Mouse (Mus musculus): ENCODE data around the gene Son.

The Son gene

GRCm38 (mm10) chr16:91685526-91685925 lies 38.2 kb downstream of the Son start:
- intact Hi-C loops (cut with DNase I) = no loop called here

DNA sequence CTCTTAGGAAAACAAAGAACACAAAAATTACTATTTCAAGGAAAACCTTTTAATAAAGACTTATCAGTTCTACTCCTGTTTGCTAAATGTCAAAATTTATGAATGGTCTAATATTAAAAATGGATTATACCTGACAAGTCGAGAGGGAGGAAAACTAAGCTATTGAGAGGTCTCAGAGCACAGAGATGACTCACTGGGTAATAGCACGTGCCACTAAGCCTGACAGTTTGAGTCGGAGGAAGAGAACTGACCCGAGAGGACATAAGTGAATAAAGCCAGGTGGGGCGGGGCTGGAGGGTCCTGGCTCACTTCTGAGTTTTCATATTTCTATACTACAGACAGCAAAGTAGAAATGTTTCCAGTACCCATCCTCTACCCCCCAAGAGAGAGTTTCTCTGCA lies 39.1 kb downstream of the Son start:
- intact Hi-C loops (cut with DNase I) = no loop called here

GRCm38 (mm10) chr16:91688023-91688618 lies 40.8 kb downstream of the Son start:
- intact Hi-C loops (cut with DNase I) = no loop called here

DNA sequence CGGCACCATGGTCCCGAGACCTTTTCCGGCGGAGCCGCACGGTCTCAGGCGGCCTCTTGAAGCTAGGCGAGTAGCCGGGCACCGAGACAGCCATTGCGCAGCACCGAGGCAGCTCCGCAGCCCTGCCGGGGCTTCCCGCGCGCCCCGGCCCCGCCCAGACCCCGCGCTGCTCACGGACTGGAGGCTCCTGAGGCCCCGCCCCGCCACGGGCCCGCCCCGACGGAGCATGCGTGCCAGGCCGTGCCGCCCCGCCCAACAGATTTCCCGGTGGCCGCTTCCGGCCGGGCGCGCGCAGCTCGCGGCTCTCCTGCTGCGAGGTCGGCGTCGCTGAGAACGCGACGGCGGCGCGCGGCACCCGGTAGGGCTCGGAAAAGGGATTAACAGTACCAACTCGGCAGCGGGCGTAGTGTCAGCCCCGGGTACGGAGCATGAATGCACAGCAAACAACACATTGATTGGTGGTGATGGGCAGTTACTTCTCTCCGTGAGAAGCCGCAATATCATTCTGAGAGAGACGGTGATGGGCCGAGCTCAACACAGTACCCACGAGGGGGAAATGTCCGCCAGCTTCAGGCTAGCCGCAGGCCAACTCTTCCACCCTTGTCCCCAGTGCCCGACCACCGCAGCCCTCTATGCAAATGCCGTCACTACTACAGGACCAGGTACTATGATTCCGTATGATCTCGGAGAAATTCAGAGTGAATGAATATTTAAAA lies 41.5 kb downstream of the Son start, which contains the start of gene Donson:
TSS of gene Donson (minus strand) at position 152 of the 716 bp plus-strand sequence.
- intact Hi-C loops (cut with DNase I) = no loop called here

DNA sequence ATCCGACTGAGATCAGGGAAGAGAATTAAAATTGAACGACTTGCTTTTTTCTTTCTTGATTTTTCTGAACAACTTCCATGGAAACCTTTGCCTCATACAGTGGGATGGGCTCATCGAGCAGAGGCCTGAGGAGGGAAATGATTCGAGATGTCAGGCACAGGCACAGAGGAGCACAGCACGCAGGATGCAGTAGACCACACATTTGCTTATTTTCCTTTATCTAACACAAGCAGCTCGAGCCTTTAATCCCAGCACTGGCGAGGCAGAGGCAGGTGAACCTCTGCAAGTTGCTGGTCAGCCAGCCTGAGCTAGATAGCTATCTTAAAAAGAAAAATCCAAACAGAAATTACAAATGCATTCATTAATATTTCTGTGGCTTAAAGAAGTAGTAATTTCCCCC lies 42.5 kb downstream of the Son start:
- intact Hi-C loops (cut with DNase I) = loop anchor here (10.0 kb wide), 1 partner anchor 195 kb away; no protein-coding TSS in a partner anchor

DNA sequence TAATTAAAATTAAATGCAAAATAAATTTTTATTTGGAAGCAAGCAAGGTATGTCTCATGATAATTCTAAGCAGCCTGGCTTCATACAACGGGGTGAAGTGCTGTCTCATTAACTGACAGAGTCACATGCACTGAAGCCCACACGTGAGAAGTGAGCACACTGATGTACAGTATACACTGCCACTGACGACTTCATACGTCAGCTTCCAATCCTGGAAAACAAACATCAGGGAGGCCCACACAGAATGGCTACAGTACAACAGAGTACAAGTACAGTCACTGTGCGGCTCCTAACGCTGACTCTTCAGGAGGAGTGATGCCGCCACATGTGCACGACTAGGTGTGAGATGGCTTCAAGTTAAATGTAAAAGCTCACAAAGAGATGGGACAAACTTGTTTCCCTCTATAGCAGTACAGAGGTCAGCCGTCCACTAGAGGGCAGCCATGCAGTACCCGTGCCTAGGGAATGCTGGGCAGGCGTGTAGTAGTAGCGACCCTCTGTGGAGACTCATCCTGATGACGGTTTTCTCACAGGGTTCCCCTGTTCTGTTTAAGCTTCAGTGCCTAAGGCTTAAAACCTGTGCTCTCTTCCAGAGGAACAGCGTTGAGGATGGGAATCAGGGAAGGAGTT lies 47.3 kb downstream of the Son start:
- intact Hi-C loops (cut with DNase I) = loop anchor here (5.0 to 10.0 kb wide), 2 partner anchors 190 to 223 kb away; no protein-coding TSS in a partner anchor

DNA sequence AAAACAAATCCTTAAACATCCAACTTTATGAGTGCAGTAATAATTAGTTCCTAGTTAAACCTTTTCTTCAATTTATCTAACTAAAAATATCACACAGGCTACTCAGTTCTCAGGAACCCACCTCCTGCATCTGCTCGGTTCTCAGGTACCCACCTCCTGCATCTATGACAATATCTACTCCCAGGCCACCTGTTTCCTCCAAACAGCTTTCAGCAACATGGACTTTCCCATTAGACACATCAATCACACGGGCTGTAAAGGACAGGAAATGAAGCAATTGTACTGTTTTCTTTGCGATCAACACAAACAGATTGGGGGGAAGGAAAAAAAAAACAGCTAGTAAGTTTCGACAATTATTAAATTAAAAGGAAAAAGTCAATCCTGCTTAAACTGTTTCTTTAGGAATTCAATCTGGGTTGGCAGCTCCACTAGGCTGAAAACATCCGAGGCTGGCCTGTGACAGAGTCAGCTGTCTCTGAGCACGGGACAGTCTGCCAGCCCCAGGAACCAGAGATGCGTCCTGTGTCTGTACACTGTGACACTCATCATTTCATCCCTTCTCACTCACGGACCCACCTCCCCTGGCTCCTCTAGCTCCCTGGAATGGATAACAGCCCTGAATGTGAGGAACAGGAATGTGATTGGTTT lies 47.9 kb downstream of the Son start:
- intact Hi-C loops (cut with DNase I) = loop anchor here (5.0 to 10.0 kb wide), 2 partner anchors 190 to 222 kb away; no protein-coding TSS in a partner anchor

DNA sequence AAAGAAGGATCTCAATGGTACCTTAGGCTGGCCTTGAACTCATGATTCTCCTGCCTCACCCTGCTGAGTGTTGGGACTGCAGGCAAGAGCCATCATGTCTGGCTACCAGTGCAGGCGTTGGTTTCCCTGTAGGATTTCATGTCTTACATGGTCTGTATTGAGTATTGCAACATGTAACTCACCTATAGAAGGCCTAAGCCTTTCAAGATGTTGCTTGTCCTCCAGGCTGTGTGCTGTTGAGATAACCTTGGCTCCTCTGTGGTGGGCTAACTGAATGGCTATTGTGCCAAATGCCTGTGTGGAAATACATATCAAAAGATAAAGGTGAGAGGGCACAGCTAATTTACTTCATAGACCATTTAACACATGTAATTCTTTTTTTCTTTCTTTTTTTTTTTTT lies 51.7 kb downstream of the Son start:
- intact Hi-C loops (cut with DNase I) = loop anchor here (5.0 to 10.0 kb wide), 2 partner anchors 186 to 218 kb away; no protein-coding TSS in a partner anchor

- intact Hi-C loops (cut with DNase I) = no loop called here
These were observed 54.6 kb downstream of the Son start for GRCm38 (mm10) chr16:91701908-91702307.

DNA sequence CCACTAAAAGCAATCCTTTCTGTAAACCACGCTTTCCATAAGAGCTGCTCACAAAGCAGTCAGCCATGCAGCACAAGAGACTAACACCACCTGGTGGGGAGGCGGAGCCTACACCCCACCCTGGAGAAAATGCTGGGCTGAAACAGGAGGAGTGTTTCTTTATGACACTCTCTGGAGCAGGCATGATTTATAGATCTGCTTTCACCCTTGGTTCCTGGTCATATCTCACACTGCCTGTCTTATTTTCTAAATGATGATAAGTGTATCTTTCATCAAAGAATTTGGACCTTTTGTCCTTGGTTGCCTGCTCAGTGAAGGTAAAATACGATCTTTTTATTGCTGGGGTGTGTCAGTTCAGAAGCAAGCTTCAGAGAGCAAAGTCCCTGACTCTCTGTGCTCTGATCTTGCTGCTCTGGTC lies 55.5 kb downstream of the Son start:
- intact Hi-C loops (cut with DNase I) = no loop called here

GRCm38 (mm10) chr16:91704603-91705340 lies 57.5 kb downstream of the Son start:
- intact Hi-C loops (cut with DNase I) = no loop called here

DNA sequence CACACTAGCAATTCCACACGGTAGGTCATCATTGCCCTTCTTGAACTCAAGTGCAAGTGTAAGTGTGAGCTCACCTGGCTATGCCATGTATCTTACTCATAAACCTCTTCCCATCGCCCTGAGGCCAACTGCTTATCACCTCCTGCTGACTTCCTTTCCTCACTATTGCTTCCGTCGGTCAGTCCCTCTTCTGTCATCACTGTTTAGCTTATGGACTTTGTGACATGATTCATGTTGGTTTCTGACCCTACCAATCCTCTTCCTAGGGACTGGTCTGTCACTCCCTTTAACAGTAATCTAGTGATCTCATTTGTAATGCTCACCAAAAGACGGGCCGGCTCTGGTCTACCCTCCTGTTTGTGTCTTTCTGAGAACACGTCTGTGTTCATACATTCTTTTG lies 62.9 kb downstream of the Son start:
- intact Hi-C loops (cut with DNase I) = no loop called here

DNA sequence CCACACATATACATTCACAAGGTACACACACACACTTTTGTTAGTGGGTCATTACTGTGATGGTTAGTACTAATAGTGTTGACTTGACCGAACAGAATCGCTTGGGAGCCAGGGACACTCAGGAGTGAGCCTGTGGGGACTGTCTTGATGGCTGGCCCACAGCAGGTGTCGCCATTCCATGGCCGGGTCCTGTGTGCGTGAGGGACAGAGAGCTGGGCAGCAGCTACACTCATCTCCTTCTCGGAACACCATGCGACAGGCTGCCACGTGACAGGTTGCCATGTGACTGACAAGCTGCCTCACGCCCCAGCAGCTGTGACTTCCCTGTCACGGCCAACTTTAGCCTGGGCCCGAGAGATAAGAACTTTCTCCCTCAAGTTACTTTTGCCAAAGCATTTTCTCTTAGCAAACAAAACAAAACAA lies 69.6 kb downstream of the Son start:
- intact Hi-C loops (cut with DNase I) = no loop called here

DNA sequence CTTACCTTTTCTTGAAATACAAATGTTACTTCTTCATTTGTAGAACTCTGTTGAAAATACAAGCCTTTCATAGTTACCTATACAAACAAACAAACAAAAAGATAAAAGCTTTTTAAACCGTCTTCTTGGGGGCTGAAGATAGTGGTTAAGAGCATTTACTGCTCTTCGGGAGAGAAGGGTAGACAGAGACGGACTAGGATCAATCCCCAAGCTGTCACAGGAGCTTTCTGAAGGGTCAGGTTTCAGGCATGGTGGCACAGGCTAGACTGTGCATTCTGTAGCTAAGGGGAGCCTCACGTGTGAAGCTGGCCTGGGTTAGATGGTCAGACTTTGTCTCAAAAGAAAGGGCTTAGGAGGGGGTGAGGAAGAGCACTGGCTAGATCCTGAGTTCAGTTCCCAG lies 70.1 kb downstream of the Son start:
- intact Hi-C loops (cut with DNase I) = no loop called here

DNA sequence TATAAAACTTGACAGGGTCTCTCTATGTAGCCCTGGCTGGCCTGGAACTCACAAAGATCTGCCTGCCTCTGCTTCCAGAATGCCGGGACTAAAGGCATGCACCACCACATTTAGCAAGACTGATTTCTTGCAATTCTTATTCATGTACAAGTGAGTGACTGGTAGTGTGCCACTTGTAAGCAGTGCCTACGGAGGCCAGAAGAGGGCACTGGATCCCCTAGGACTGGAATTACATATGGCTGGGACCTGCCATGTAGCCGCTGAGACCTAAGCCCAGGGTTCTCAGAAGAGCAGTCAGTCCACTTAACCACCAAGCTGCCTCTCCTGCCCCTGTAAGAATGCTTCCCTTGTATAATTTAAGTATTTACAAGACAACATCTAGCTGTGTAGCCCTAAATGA lies 76.9 kb downstream of the Son start:
- intact Hi-C loops (cut with DNase I) = loop anchor here (2.0 to 5.0 kb wide), 2 partner anchors 161 to 193 kb away; no protein-coding TSS in a partner anchor

DNA sequence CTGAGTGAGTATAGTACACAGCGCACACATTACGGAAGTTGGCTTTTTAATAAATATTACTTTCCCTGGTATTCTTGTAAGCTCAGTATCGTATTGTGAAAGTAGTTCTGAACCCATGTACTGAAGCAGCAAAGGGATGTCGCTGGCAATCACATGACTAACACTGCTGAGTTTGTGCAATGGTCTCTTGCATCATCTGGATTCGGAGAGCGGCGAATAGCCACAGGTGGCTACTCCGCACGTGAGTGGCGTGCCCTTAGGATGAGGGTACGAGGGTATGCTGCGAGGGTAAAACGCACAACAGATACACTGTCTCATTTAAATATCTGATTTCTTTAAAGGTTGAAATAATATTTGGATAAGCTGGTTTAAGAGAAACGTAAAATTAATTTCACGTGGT lies 80.1 kb downstream of the Son start:
- intact Hi-C loops (cut with DNase I) = loop anchor here (5.0 kb wide), 1 partner anchor 80 kb away; no protein-coding TSS in a partner anchor

GRCm38 (mm10) chr16:91728123-91729065 lies 81.1 kb downstream of the Son start, which contains the start of gene Cryzl1:
TSS of gene Cryzl1 (minus strand) at chr16:91728975.
- intact Hi-C loops (cut with DNase I) = loop anchor here (5.0 kb wide), 1 partner anchor 79 kb away; no protein-coding TSS in a partner anchor

All from adrenal gland (tissue).